Mouse (Mus musculus) neural tube, embryonic 13.5 days (tissue): ENCODE measurements around the gene Clca2. TPM values are rescaled to one million over a fixed set of nuclear protein-coding genes. Genes with fewer than 3 reads are reported as not detected.
A peak's percentile ranks its signal among the peaks of the same experiment; 100 is the strongest.

Experiments
- ATAC-seq: fragments of 200-750 bp; cut with Nextera tagmentation; 2 replicates; pipeline ENCODE4 v1.8.0; 2017; ENCODE audit warnings: low read depth, mild to moderate bottlenecking, moderate TSS enrichment, moderate library complexity
- H3K27ac ChIP-seq: fragments of 300-500 bp; sonication (generic); replicated peaks from 2 replicates; pipeline ENCODE4 v1.5.1; 2015; ENCODE audit warnings: moderate library complexity, mild to moderate bottlenecking, inconsistent platforms
- H3K27me3 ChIP-seq: fragments of 300-500 bp; sonication (generic); 2 replicates; pipeline ENCODE4 v1.6.1; 2015; ENCODE audit warnings: mild to moderate bottlenecking, inconsistent platforms
- H3K36me3 ChIP-seq: fragments of 300-500 bp; sonication (generic); 2 replicates; pipeline ENCODE4 v1.6.1; 2015; ENCODE audit warnings: mild to moderate bottlenecking, inconsistent platforms
- H3K4me1 ChIP-seq: fragments of 300-500 bp; sonication (generic); replicated peaks from 2 replicates; pipeline ENCODE4 v1.6.1; 2015; ENCODE audit warnings: inconsistent platforms
- H3K4me2 ChIP-seq: fragments of 300-500 bp; sonication (generic); 2 replicates; pipeline ENCODE4 v1.6.1; 2015; ENCODE audit warnings: inconsistent platforms, mild to moderate bottlenecking, moderate library complexity
- H3K4me3 ChIP-seq: fragments of 300-500 bp; sonication (generic); 2 replicates; pipeline ENCODE4 v1.5.1; 2015; ENCODE audit warnings: mild to moderate bottlenecking, inconsistent platforms
- H3K9ac ChIP-seq: fragments of 300-500 bp; sonication (generic); 2 replicates; pipeline ENCODE4 v1.6.1; 2015; ENCODE audit warnings: moderate library complexity, mild to moderate bottlenecking, inconsistent platforms
- H3K9me3 ChIP-seq: fragments of 300-500 bp; sonication (generic); 2 replicates; pipeline ENCODE4 v1.6.1; 2016; ENCODE audit warnings: inconsistent platforms
- WGBS: fragments of 180-500 bp; shearing (Covaris S2); methylation state at CpG from one replicate; pipeline ENCODE4 v1.1.7; 2015; 5-methylcytosine and 5-hydroxymethylcytosine counted together
- polyA plus RNA-seq: library from polyadenylated mRNA; unstranded; fragments of >200 nt; fragmentation: Nextera tagmentation; extraction: Ambion mirVana; gene quantifications from 2 replicates; pipeline ENCODE4 v1.2.1, GENCODE M21; 2015

Gene Clca2
- polyA plus RNA-seq, result 0.10 and 0.11 TPM in 2 replicates

GRCm38 (mm10) chr3:145099291-145099690 is at the start of gene Clca2:
Gene Clca2, minus strand, starts transcription at chr3:145099443.
- Histone ChIP-seq H3K4me2 (no peak within 1 kb of the TSS), H3K4me3 (no peak within 1 kb of the TSS), H3K36me3 (no peaks in the 10 kb centered on the region), H3K27me3 (no peaks in the 10 kb centered on the region), H3K9ac (no peak within 1 kb of the TSS), H3K4me1 (no peaks in the 10 kb centered on the region), H3K9me3 (no peaks in the 10 kb centered on the region), H3K27ac (no peak within 1 kb of the TSS)
- WGBS, result 73% methylated on average over 6 of the region's 6 CpGs
- no peak for ATAC-seq

- Histone ChIP-seq H3K4me3 (no peak overlapping the region), H3K27ac (no peak overlapping the region), H3K36me3 (peaks cover 19% of the 10 kb centered on the region), H3K9ac (no peak overlapping the region), H3K4me1 (no peaks in the 10 kb centered on the region), H3K4me2 (no peak overlapping the region), H3K27me3 (no peaks in the 10 kb centered on the region), H3K9me3 (no peaks in the 10 kb centered on the region)
- no peak for ATAC-seq
Measured at GRCm38 (mm10) chr3:145147952-145148351, 48.7 kb upstream of the Clca2 start.

GRCm38 (mm10) chr3:145147483-145147882 is 48.2 kb upstream of the Clca2 start:
- Histone ChIP-seq H3K9me3 (no peaks in the 10 kb centered on the region), H3K36me3 (peaks cover 19% of the 10 kb centered on the region), H3K4me1 (no peaks in the 10 kb centered on the region), H3K27ac (no peak overlapping the region), H3K9ac (no peak overlapping the region), H3K27me3 (no peaks in the 10 kb centered on the region), H3K4me2 (no peak overlapping the region), H3K4me3 (no peak overlapping the region)
- WGBS, result 86% methylated on average over 2 of the region's 2 CpGs
- ATAC-seq, result no peak

GRCm38 (mm10) chr3:145146871-145147270 is 47.6 kb upstream of the Clca2 start:
- no peak for ATAC-seq
- H3K4me3 ChIP-seq, result no peak overlapping the region
- no peaks in the 10 kb centered on the region for H3K9me3 ChIP-seq
- H3K4me1 ChIP-seq, result no peaks in the 10 kb centered on the region
- H3K27ac ChIP-seq, result no peak overlapping the region
- no peak overlapping the region for H3K9ac ChIP-seq
- peaks cover 19% of the 10 kb centered on the region for H3K36me3 ChIP-seq
- 87% methylated on average over 9 of the region's 9 CpGs for WGBS
- no peaks in the 10 kb centered on the region for H3K27me3 ChIP-seq
- no peak overlapping the region for H3K4me2 ChIP-seq

- Histone ChIP-seq H3K27me3 (no peaks in the 10 kb centered on the region), H3K4me3 (no peak overlapping the region), H3K4me2 (no peak overlapping the region), H3K9ac (no peak overlapping the region), H3K4me1 (no peaks in the 10 kb centered on the region), H3K36me3 (peaks cover 10% of the 10 kb centered on the region), H3K9me3 (no peaks in the 10 kb centered on the region), H3K27ac (no peak overlapping the region)
- no peak for ATAC-seq
- 90% methylated on average over 10 of the region's 10 CpGs for WGBS
Measured at GRCm38 (mm10) chr3:145143856-145144255, 44.6 kb upstream of the Clca2 start.

GRCm38 (mm10) chr3:145142925-145143324 is 43.7 kb upstream of the Clca2 start:
- no peak for ATAC-seq
- H3K27ac ChIP-seq, result no peak overlapping the region

GRCm38 (mm10) chr3:145140236-145140635 is 41.0 kb upstream of the Clca2 start:
- 75% methylated on average over 4 of the region's 4 CpGs for WGBS
- no peak overlapping the region for H3K4me3 ChIP-seq
- no peak overlapping the region for H3K27ac ChIP-seq
- peaks cover 13% of the 10 kb centered on the region for H3K36me3 ChIP-seq
- ATAC-seq, result no peak
- H3K4me2 ChIP-seq, result no peak overlapping the region
- H3K4me1 ChIP-seq, result no peaks in the 10 kb centered on the region
- no peak overlapping the region for H3K9ac ChIP-seq
- H3K27me3 ChIP-seq, result no peaks in the 10 kb centered on the region
- no peaks in the 10 kb centered on the region for H3K9me3 ChIP-seq

More at GRCm38 (mm10) chr3:145142925-145143324, 43.7 kb upstream of the Clca2 start:
- Histone ChIP-seq H3K27me3 (no peaks in the 10 kb centered on the region), H3K9ac (no peak overlapping the region), H3K4me1 (no peaks in the 10 kb centered on the region), H3K4me2 (no peak overlapping the region), H3K36me3 (peaks cover 9% of the 10 kb centered on the region), H3K9me3 (no peaks in the 10 kb centered on the region), H3K4me3 (no peak overlapping the region)

GRCm38 (mm10) chr3:145131210-145131868 is 32.1 kb upstream of the Clca2 start:
- no peak overlapping the region for H3K9ac ChIP-seq

GRCm38 (mm10) chr3:145129356-145129755 is 30.1 kb upstream of the Clca2 start:
- Histone ChIP-seq H3K9ac (no peak overlapping the region), H3K27ac (no peak overlapping the region), H3K4me3 (no peak overlapping the region), H3K27me3 (no peaks in the 10 kb centered on the region), H3K4me1 (no peaks in the 10 kb centered on the region), H3K36me3 (peaks cover 34% of the 10 kb centered on the region), H3K4me2 (no peak overlapping the region), H3K9me3 (no peaks in the 10 kb centered on the region)
- ATAC-seq, result no peak

More at GRCm38 (mm10) chr3:145131210-145131868, 32.1 kb upstream of the Clca2 start:
- H3K4me3 ChIP-seq, result no peak overlapping the region
- no peaks in the 10 kb centered on the region for H3K27me3 ChIP-seq
- WGBS, result 46% methylated on average over 3 of the region's 3 CpGs
- H3K36me3 ChIP-seq, result peaks cover 36% of the 10 kb centered on the region
- no peak for ATAC-seq
- H3K9me3 ChIP-seq, result no peaks in the 10 kb centered on the region
- H3K27ac ChIP-seq, result no peak overlapping the region
- no peaks in the 10 kb centered on the region for H3K4me1 ChIP-seq
- H3K4me2 ChIP-seq, result no peak overlapping the region

- Histone ChIP-seq H3K27ac (no peak overlapping the region), H3K36me3 (peaks cover 21% of the 10 kb centered on the region), H3K4me3 (no peak overlapping the region), H3K27me3 (no peaks in the 10 kb centered on the region), H3K4me2 (no peak overlapping the region), H3K9ac (no peak overlapping the region), H3K4me1 (no peaks in the 10 kb centered on the region), H3K9me3 (no peaks in the 10 kb centered on the region)
- WGBS, result 84% methylated on average over 2 of the region's 2 CpGs
- ATAC-seq, result no peak
Measured at GRCm38 (mm10) chr3:145126618-145127017, 27.4 kb upstream of the Clca2 start.

- ATAC-seq, result no peak
- H3K4me2 ChIP-seq, result peak overlapping the region; percentile 78
- WGBS, result 75% methylated on average over 7 of the region's 7 CpGs
Measured at GRCm38 (mm10) chr3:145119425-145119824, 20.2 kb upstream of the Clca2 start.

GRCm38 (mm10) chr3:145119002-145119358 is 19.7 kb upstream of the Clca2 start:
- Histone ChIP-seq H3K9me3 (no peaks in the 10 kb centered on the region), H3K4me1 (peaks cover 16% of the 10 kb centered on the region), H3K27ac (peak overlapping the region; percentile 98), H3K36me3 (no peaks in the 10 kb centered on the region), H3K4me3 (peak overlapping the region; percentile 74), H3K27me3 (no peaks in the 10 kb centered on the region), H3K4me2 (peak overlapping the region; percentile 78), H3K9ac (peak overlapping the region; percentile 88)
- no peak; the same call in 1 of the 2 replicates for ATAC-seq
- WGBS, result 6% methylated on average over 14 of the region's 14 CpGs

More at GRCm38 (mm10) chr3:145119425-145119824, 20.2 kb upstream of the Clca2 start:
- Histone ChIP-seq H3K27me3 (no peaks in the 10 kb centered on the region), H3K9ac (peak overlapping the region; percentile 88), H3K27ac (no peak overlapping the region), H3K36me3 (no peaks in the 10 kb centered on the region), H3K4me3 (peak overlapping the region; percentile 74), H3K4me1 (peaks cover 16% of the 10 kb centered on the region), H3K9me3 (no peaks in the 10 kb centered on the region)
